Mouse (Mus musculus) C3H10T1/2 (cell line): ENCODE data around the gene Tekt1. TPM values are rescaled to one million over a fixed set of nuclear protein-coding genes. Genes with fewer than 3 reads are reported as not detected.

Experiments used
- polyA plus RNA-seq, 2 experiments: library from polyadenylated mRNA; unstranded; fragments of >200 nt; fragmentation: generic; extraction: Trizol; gene quantifications; one replicate each; pipeline ENCODE4 v1.2.1; 2012; ENCODE audit warnings: missing spikeins in 2 of 2

The Tekt1 gene
- not detected for polyA plus RNA-seq

DNA sequence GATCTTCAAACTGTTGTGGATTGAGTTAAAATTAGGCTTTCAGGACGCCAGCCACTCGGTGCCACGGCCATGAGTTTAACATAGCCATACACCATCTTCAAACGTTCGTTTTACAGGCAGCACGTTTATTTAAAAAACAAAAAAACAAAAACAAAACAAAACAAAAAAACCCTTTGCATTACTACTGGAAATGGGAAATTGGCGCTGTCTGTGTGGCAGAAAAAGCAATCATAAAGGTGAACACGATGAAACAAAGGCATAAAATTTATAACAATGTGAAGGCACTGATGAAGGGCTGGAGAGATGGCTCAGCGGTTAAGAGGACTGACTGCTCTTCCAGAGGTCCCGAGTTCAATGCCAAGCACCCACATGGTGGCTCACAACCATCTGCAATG lies at the start of gene Tekt1:
Tekt1 (minus strand) TSS at position 96 of the 395 bp plus-strand sequence.

DNA sequence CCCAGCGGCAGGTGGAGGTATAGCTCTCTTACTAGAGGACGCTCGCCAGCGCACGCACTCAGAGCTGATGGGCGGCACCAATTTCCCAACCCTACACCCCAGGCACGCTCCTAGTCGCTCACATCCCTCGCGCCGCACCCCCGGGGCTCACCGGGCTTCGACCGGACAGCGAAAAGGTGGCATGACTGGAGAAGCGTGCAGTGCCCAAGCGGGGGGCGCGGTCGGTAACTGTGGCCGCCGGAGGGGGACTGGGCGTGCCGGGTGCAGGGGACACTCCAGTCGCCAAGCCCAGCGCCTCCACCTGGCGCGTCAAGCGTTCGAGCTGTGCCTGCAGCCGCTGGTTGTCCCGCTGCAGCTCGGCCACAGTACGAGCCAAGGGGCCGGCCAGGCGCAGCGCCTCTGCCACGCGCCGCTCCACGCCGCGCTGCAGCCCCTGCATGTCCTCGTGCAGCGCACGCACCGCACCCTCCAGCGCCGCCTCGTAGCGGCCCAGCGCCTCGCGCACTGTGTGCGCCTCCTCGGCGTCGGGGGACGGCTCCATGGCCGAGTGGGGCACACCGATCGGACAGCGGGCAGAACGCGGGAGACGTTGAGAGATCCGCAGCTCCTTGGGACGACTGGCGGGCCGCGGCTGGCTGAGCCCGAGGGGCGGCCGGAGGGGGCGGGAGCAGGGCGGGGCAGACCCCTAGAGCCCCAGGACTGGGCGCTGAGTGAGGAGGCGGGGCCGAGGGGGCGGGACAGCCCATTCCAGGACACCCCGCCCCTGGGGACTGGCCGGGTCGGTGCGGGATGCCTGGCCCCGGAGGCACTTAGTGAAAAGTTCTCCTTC lies 49.1 kb upstream of the Tekt1 start, which contains the start of gene Smtnl2:
Smtnl2 (minus strand) TSS at position 621 of the 829 bp plus-strand sequence.

GRCm38 (mm10) chr11:72314151-72314895 lies 47.9 kb downstream of the Tekt1 start, which contains the start of gene Fbxo39:
Gene Fbxo39 (plus strand): TSS chr11:72314444.

DNA sequence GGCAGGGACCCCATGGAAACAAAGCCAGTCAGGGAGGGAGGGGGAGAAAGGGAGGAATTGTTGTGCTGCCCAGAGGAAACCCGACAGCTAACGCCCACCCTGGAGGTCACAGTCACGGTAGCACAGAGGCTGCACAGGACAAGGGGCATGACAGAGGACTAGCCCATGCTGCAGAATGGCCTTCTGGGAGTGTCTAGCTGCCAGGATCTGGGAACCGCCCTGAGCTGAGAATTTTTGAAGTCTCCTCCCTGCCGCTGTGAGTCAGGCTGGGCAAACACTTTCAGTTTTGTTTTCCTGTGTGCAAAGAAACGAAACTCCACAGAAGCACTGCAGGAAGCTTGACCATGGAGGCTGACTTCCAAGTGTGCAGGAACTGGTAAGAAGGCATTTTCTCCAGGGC lies 60.9 kb downstream of the Tekt1 start, which contains the start of gene Xaf1:
Xaf1 (plus strand) TSS at position 296 of the 400 bp plus-strand sequence.

Other genes starting within 250 kb of the Tekt1 start
- under 1 TPM; under 0.01 to 0.04 TPM for gene Pitpnm3, start 226.7 kb downstream of the Tekt1 start, polyA plus RNA-seq
- gene Gm43951, start 155.6 kb downstream of the Tekt1 start, polyA plus RNA-seq, result under 1 TPM; 0.02 to 0.51 TPM
- gene 4933427D14Rik, start 155.0 kb downstream of the Tekt1 start, polyA plus RNA-seq, result 1 to 10 TPM in 1 of 2 experiments, under 1 TPM in 1; 0.66 to 5.7 TPM
- gene Txndc17, start 154.9 kb downstream of the Tekt1 start, polyA plus RNA-seq, result 100 to 1,000 TPM in 1 of 2 experiments, 10 to 100 TPM in 1; 33.7 to 153 TPM
- 10 to 100 TPM in 1 of 2 experiments, 1 to 10 TPM in 1; 3.2 to 18.8 TPM for gene Med31, start 146.8 kb downstream of the Tekt1 start, polyA plus RNA-seq
- not detected for gene Slc13a5, start 95.2 kb downstream of the Tekt1 start, polyA plus RNA-seq
- 10 to 100 TPM in 1 of 2 experiments, 1 to 10 TPM in 1; 2.1 to 28.9 TPM for gene Xaf1, start 60.8 kb downstream of the Tekt1 start, polyA plus RNA-seq
- gene Fbxo39, start 48.0 kb downstream of the Tekt1 start, polyA plus RNA-seq, result not detected
- gene Smtnl2, start 49.3 kb upstream of the Tekt1 start, polyA plus RNA-seq, result under 1 TPM; 0.01 to 0.06 TPM
- under 1 TPM in 1 of 2 experiments, not detected in 1; 0.15 TPM for gene Ggt6, start 73.1 kb upstream of the Tekt1 start, polyA plus RNA-seq
- 100 to 1,000 TPM in 1 of 2 experiments, 10 to 100 TPM in 1; 97.3 to 256 TPM for gene Mybbp1a, start 78.9 kb upstream of the Tekt1 start, polyA plus RNA-seq
- under 1 TPM; 0.07 to 0.46 TPM for gene Spns2, start 127.5 kb upstream of the Tekt1 start, polyA plus RNA-seq
- under 1 TPM; 0.22 to 0.59 TPM for gene Spns3, start 188.1 kb upstream of the Tekt1 start, polyA plus RNA-seq
- gene Ube2g1, start 244.8 kb upstream of the Tekt1 start, polyA plus RNA-seq, result 1 to 10 TPM; 1.1 to 7.1 TPM